Mouse (Mus musculus): ENCODE results near the gene Lcp1. TPM values are rescaled to one million over a fixed set of nuclear protein-coding genes. Genes with fewer than 3 reads are reported as not detected.

Lcp1 gene
- polyA plus RNA-seq, 1 experiment: 71.2 TPM

DNA sequence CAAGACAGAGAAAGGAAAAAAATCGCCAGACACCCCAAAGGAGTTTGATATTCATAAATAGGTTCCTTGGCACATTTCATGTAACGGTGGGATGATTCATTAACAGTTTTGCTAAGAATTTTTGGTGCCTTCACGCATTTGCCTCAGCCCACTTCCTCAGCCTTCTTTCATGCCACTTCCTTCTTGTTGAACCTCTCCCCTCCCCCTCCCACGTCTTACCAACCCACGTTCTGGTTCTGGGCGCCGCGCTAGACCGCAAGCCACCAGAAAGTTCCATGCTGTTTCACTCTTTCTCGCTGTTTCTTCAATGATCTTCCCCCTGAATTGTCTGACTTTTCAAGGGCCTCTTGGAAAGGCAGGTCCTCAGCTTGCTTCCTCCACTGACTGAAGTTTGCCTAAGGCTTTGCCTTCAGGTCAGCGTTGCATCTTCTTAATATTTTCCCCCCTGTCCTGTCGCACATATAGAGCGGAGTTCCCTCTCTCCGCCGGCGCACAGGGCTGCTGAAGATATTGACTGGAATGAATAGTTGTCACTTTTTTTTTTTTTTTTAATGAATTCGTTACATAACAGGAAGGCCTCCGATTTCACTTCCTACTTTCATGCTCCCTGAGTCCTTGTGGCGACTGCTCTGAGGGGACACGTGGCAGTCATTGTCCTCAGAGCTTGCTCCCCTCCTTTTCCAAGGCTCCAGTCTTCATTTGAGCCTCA is 48.5 kb downstream of the Lcp1 start:
- DNase-seq: peak; percentile 83
- WGBS: 5% methylated on average over 20 of the region's 20 CpGs
- Histone ChIP-seq H3K4me3 (ENCODE audit: control insufficient read depth, insufficient read depth, low read length) (peak overlapping the region; percentile 70), H3K36me3 (ENCODE audit: control insufficient read depth, insufficient read depth, low read length) (no peaks in the 10 kb centered on the region), H3K4me1 (replicated peaks; ENCODE audit: control insufficient read depth, insufficient read depth, low read length) (peaks cover 37% of the 10 kb centered on the region), H3K27ac (ENCODE audit: control insufficient read depth, insufficient read depth, low read length) (peak overlapping the region; percentile 97), H3K27me3 (ENCODE audit: control insufficient read depth, insufficient read depth, low read length) (no peaks in the 10 kb centered on the region)
- no peak for TF ChIP-seq POLR2A (IDR thresholded peaks at IDR 0.05; ENCODE audit: control insufficient read depth, extremely low read depth, insufficient read depth, low read length, poor library complexity)
- TF ChIP-seq CTCF (IDR thresholded peaks at IDR 0.05; ENCODE audit: borderline replicate concordance, control insufficient read depth, extremely low read depth, insufficient read depth, low read length, poor library complexity): no peak

- Histone ChIP-seq H3K4me3 (ENCODE audit: control insufficient read depth, insufficient read depth, low read length) (peak overlapping the region; percentile 36), H3K36me3 (ENCODE audit: control insufficient read depth, insufficient read depth, low read length) (no peaks in the 10 kb centered on the region; the same call in 1 of the 2 replicates), H3K27me3 (ENCODE audit: control insufficient read depth, insufficient read depth, low read length) (no peaks in the 10 kb centered on the region), H3K27ac (ENCODE audit: control insufficient read depth, insufficient read depth, low read length) (peak overlapping the region; percentile 85), H3K4me1 (replicated peaks; ENCODE audit: control insufficient read depth, insufficient read depth, low read length) (peaks cover 28% of the 10 kb centered on the region)
- TF ChIP-seq POLR2A (IDR thresholded peaks at IDR 0.05; ENCODE audit: control insufficient read depth, extremely low read depth, insufficient read depth, low read length, poor library complexity) (no peak), CTCF (IDR thresholded peaks at IDR 0.05; ENCODE audit: borderline replicate concordance, control insufficient read depth, extremely low read depth, insufficient read depth, low read length, poor library complexity) (no peak)
- WGBS: 17% methylated on average over 8 of the region's 8 CpGs
- peak; percentile 37 for DNase-seq
These were observed 49.7 kb downstream of the Lcp1 start for GRCm38 (mm10) chr14:75180551-75180978.

DNA sequence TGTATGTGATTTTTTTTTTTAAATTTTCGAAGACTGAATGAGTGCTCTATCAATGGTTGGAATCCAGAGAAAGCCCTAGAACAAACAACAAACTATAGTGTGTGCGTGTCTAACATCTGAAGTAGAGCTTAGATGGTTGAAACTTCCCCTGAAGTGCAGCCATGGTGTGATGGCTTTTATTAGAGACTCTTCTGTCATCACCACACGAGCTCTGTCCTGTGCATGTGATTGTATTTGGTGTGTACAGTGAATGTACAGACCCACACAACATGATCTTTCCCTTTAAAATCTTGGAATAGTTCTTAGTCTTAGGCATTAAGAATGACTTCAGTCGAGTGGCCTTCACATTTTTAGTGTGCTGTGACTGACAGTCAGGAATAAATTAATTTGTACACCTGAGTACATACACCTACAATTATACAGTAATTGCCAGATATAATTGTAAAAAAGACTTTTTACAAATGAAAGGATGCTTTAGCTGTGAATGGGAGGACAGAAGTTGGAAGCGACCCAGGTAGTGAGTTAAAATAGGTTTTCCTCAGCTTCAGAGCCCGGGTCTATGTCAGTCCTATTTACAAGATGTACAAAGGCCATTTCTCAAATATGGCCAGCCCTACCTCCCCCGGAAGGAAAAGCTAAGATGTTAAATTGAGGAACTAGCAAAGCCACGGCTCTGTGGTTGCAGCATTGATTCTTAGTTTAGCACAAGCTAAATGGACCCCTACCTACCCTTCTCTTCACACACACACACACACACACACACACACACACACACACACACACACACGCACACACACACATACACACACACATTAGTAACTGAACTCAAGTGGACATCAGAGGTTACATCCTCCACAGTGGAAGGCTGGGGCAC is 50.4 kb downstream of the Lcp1 start:
- Histone ChIP-seq H3K4me1 (replicated peaks; ENCODE audit: control insufficient read depth, insufficient read depth, low read length) (peaks cover 28% of the 10 kb centered on the region), H3K4me3 (ENCODE audit: control insufficient read depth, insufficient read depth, low read length) (no peak overlapping the region), H3K36me3 (ENCODE audit: control insufficient read depth, insufficient read depth, low read length) (no peaks in the 10 kb centered on the region; the same call in 1 of the 2 replicates), H3K27ac (ENCODE audit: control insufficient read depth, insufficient read depth, low read length) (no peak overlapping the region), H3K27me3 (ENCODE audit: control insufficient read depth, insufficient read depth, low read length) (no peaks in the 10 kb centered on the region)
- WGBS: 31% methylated on average over 9 of the region's 9 CpGs
- no peak for DNase-seq
- TF ChIP-seq POLR2A (IDR thresholded peaks at IDR 0.05; ENCODE audit: control insufficient read depth, extremely low read depth, insufficient read depth, low read length, poor library complexity) (no peak), CTCF (IDR thresholded peaks at IDR 0.05; ENCODE audit: borderline replicate concordance, control insufficient read depth, extremely low read depth, insufficient read depth, low read length, poor library complexity) (no peak)

DNA sequence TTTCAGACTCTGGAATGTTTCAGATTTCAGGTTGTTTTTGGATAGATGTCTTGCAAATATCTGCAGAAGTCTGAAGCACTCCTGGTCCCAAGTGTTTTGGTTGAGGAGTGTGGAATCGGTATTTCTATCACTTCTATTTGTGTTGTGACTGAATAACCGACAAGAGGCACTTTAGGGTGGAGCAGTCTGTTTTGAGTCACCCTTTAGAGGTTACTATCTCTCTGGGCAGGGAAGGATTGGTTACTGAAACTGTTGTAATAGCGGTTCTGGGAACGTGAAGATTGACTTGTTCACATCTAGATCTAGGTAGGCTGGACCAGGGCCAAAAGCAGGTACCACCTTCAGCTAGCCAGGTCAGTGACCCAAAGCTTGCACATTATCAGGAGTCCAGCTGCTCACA is 51.5 kb downstream of the Lcp1 start:
- H3K36me3 ChIP-seq (ENCODE audit: control insufficient read depth, insufficient read depth, low read length): no peaks in the 10 kb centered on the region; the same call in 1 of the 2 replicates
- H3K27me3 ChIP-seq (ENCODE audit: control insufficient read depth, insufficient read depth, low read length): no peaks in the 10 kb centered on the region
- H3K27ac ChIP-seq (ENCODE audit: control insufficient read depth, insufficient read depth, low read length): 0 out of 2 replicates have a peak overlapping the region, but pooled peaks have one; percentile 16
- no peak for DNase-seq
- H3K4me1 ChIP-seq (replicated peaks; ENCODE audit: control insufficient read depth, insufficient read depth, low read length): peaks cover 28% of the 10 kb centered on the region
- TF ChIP-seq CTCF (IDR thresholded peaks at IDR 0.05; ENCODE audit: borderline replicate concordance, control insufficient read depth, extremely low read depth, insufficient read depth, low read length, poor library complexity) (no peak), POLR2A (IDR thresholded peaks at IDR 0.05; ENCODE audit: control insufficient read depth, extremely low read depth, insufficient read depth, low read length, poor library complexity) (no peak)
- WGBS: 29% methylated on average over 4 of the region's 4 CpGs
- H3K4me3 ChIP-seq (ENCODE audit: control insufficient read depth, insufficient read depth, low read length): no peak overlapping the region

GRCm38 (mm10) chr14:75182831-75183230 is 51.9 kb downstream of the Lcp1 start:
- no peak for TF ChIP-seq CTCF (IDR thresholded peaks at IDR 0.05; ENCODE audit: borderline replicate concordance, control insufficient read depth, extremely low read depth, insufficient read depth, low read length, poor library complexity)
- 64% methylated on average over 5 of the region's 5 CpGs for WGBS
- Histone ChIP-seq H3K4me3 (ENCODE audit: control insufficient read depth, insufficient read depth, low read length) (no peak overlapping the region), H3K27me3 (ENCODE audit: control insufficient read depth, insufficient read depth, low read length) (no peaks in the 10 kb centered on the region), H3K36me3 (ENCODE audit: control insufficient read depth, insufficient read depth, low read length) (no peaks in the 10 kb centered on the region; the same call in 1 of the 2 replicates), H3K4me1 (replicated peaks; ENCODE audit: control insufficient read depth, insufficient read depth, low read length) (peaks cover 28% of the 10 kb centered on the region), H3K27ac (ENCODE audit: control insufficient read depth, insufficient read depth, low read length) (0 out of 2 replicates have a peak overlapping the region, but pooled peaks have one; percentile 16)
- no peak for DNase-seq

DNA sequence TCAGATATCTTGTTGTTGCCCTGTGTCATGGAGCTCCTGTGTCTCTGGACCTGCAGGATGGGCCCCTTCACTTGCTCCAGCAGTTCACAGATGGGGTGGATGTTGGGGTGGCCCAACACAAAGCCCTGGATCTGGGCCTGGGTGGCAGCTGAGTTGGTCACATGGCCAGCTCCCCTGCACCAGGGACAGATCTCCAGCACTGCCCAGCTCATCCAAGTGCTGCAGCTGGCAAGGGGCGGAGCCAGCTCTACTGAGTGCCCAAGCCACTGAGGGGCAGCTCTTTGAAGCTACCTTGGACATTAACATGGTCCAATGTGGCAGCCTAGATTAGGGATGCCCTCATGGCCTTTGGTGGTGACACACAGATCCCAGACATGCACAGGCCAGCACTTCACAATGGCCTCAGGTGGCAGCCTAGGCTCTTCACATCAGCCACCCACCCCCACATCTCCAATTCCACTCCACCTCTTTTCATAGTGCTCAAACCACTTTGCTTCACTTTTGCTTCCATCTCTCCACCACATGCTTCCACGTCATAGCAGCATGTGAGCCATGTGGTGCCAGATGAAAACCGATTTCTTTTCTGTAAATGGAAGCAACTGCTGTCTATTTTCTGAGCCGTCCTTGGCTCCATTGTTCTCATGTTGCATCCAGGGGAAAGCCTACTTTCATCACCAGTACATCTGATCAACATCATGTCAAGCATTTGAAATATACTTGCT is 53.3 kb downstream of the Lcp1 start:
- H3K36me3 ChIP-seq (ENCODE audit: control insufficient read depth, insufficient read depth, low read length): no peaks in the 10 kb centered on the region; the same call in 1 of the 2 replicates
- no peak overlapping the region for H3K4me3 ChIP-seq (ENCODE audit: control insufficient read depth, insufficient read depth, low read length)
- TF ChIP-seq POLR2A (IDR thresholded peaks at IDR 0.05; ENCODE audit: control insufficient read depth, extremely low read depth, insufficient read depth, low read length, poor library complexity) (no peak), CTCF (IDR thresholded peaks at IDR 0.05; ENCODE audit: borderline replicate concordance, control insufficient read depth, extremely low read depth, insufficient read depth, low read length, poor library complexity) (no peak)
- no peaks in the 10 kb centered on the region for H3K27me3 ChIP-seq (ENCODE audit: control insufficient read depth, insufficient read depth, low read length)
- H3K27ac ChIP-seq (ENCODE audit: control insufficient read depth, insufficient read depth, low read length): no peak overlapping the region
- DNase-seq: no peak
- peaks cover 28% of the 10 kb centered on the region for H3K4me1 ChIP-seq (replicated peaks; ENCODE audit: control insufficient read depth, insufficient read depth, low read length)
- WGBS: 82% methylated on average over 4 of the region's 4 CpGs
